Mouse (Mus musculus): ENCODE results near the gene Cyp19a1. TPM values are rescaled to one million over a fixed set of nuclear protein-coding genes. Genes with fewer than 3 reads are reported as not detected.
A peak's percentile ranks its signal among the peaks of the same experiment; 100 is the strongest.

Cyp19a1 gene
- total RNA-seq, 2 experiments from 2014 or later = not detected

- ATAC-seq (replicated peaks; ENCODE audit: poor library complexity) = no peak
Measured at GRCm38 (mm10) chr9:54180216-54180615, 87.7 kb downstream of the Cyp19a1 start.

GRCm38 (mm10) chr9:54169489-54169888, 98.4 kb downstream of the Cyp19a1 start:
- peak; percentile 61 for ATAC-seq (replicated peaks; ENCODE audit: poor library complexity)

- ATAC-seq (replicated peaks; ENCODE audit: poor library complexity) = peak; percentile 66
Measured at GRCm38 (mm10) chr9:54168425-54168824, 99.5 kb downstream of the Cyp19a1 start.

GRCm38 (mm10) chr9:54163117-54163516, 104.8 kb downstream of the Cyp19a1 start:
- ATAC-seq (replicated peaks; ENCODE audit: poor library complexity) = 0 out of 2 replicates have a peak, but pooled peaks have one; percentile 29

GRCm38 (mm10) chr9:54153679-54154078, 114.2 kb downstream of the Cyp19a1 start:
- ATAC-seq (replicated peaks; ENCODE audit: poor library complexity) = no peak

GRCm38 (mm10) chr9:54139191-54139590, 128.7 kb downstream of the Cyp19a1 start:
- no peak for ATAC-seq (replicated peaks; ENCODE audit: poor library complexity)

Other genes with a start within 250 kb of the Cyp19a1 start
- not detected in 2 replicates for gene Tnfaip8l3, start 199.7 kb downstream of the Cyp19a1 start, total RNA-seq (2015)
- gene Tnfaip8l3, start 199.7 kb downstream of the Cyp19a1 start, total RNA-seq (2017) = 0.07 TPM in 1 of 2 replicates, not detected in the other
- not detected in 2 replicates for gene Gldn, start 18.4 kb upstream of the Cyp19a1 start, total RNA-seq (2015)
- gene Gldn, start 18.4 kb upstream of the Cyp19a1 start, total RNA-seq (2017) = not detected in 2 replicates
- gene Dmxl2, start 233.5 kb upstream of the Cyp19a1 start, total RNA-seq (2015) = 9.8 and 13.9 TPM in 2 replicates
- gene Dmxl2, start 233.5 kb upstream of the Cyp19a1 start, total RNA-seq (2017) = 10.3 and 12.6 TPM in 2 replicates

All from megakaryocyte progenitor cell, adult 5-6 weeks (primary cell).